ENCODE assay signal across 16 mouse cellular contexts in the genomic region with DNA sequence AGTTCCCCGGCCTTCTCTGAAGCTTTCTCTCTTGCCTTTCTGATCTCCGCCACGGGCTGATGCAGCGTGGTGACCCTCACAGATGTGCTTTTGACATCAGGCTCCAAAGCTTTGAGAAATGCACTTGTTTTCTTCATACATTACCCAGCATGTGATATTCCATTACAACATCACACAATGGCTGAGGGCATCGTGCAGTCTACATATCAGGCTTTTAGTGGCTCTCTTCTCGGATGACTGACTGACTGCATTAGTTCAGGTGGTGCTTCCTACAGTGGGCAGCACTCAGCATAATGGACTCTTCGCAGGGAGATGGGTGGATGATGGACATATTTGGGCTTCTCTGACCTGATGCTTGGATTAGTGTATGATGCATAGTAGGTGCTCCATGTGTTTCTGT. TPM values are rescaled to one million over a fixed set of nuclear protein-coding genes. Genes with fewer than 3 reads are reported as not detected.
DNase-seq lines count a peak whose midpoint lies in the region; ATAC-seq and TF ChIP-seq lines count a peak whose summit lies in the region.
"Had no signal": no experiment of that assay in that cellular context is flagged by ENCODE, and none has a peak within 500 bp of the region (broad histone marks: within the 10 kb centered on the region; RNA-seq: fewer than 3 reads in every experiment).

No protein-coding gene starts in this region.

- H3K27ac ChIP-seq in forebrain, postnatal 0 days (ENCODE audit: low read depth, low read length), result no peak overlapping the region
- H3K27ac ChIP-seq in forebrain, embryonic 14.5 days (ENCODE audit: low read depth, low read length), result no peak overlapping the region
- H3K27ac ChIP-seq in midbrain, embryonic 13.5 days, result no peak overlapping the region
- no peak overlapping the region for H3K27ac ChIP-seq in midbrain, postnatal 0 days (ENCODE audit: low read depth, low read length)
- H3K27ac ChIP-seq: embryonic facial prominence, embryonic 13.5 days; embryonic facial prominence, embryonic 15.5 days; forebrain, embryonic 10.5 days; forebrain, embryonic 12.5 days; forebrain, embryonic 15.5 days had no signal

- no peaks in the 10 kb centered on the region for H3K9me3 ChIP-seq in forebrain, postnatal 0 days (ENCODE audit: low read length)
- H3K9me3 ChIP-seq in forebrain, embryonic 14.5 days (replicated peaks; ENCODE audit: control insufficient read depth, low read length), result no peaks in the 10 kb centered on the region
- no peaks in the 10 kb centered on the region for H3K9me3 ChIP-seq in midbrain, embryonic 13.5 days
- H3K9me3 ChIP-seq in midbrain, postnatal 0 days (ENCODE audit: low read length), result no peaks in the 10 kb centered on the region
- H3K9me3 ChIP-seq: embryonic facial prominence, embryonic 13.5 days; embryonic facial prominence, embryonic 15.5 days; forebrain, embryonic 10.5 days; forebrain, embryonic 12.5 days; forebrain, embryonic 15.5 days had no signal

- no peak for TF ChIP-seq CTCF in forebrain, postnatal 0 days (IDR thresholded peaks at IDR 0.05; ENCODE audit: low read depth)
- TF ChIP-seq CTCF in midbrain, postnatal 0 days (IDR thresholded peaks at IDR 0.05), result no peak

- H3K27me3 ChIP-seq in forebrain, postnatal 0 days (ENCODE audit: insufficient read depth, low read length), result no peaks in the 10 kb centered on the region
- H3K27me3 ChIP-seq in forebrain, embryonic 14.5 days (replicated peaks; ENCODE audit: control insufficient read depth, insufficient read depth, low read length), result no peaks in the 10 kb centered on the region
- H3K27me3 ChIP-seq in midbrain, embryonic 13.5 days, result no peaks in the 10 kb centered on the region
- H3K27me3 ChIP-seq in midbrain, postnatal 0 days (ENCODE audit: insufficient read depth, low read length), result no peaks in the 10 kb centered on the region
- H3K27me3 ChIP-seq: embryonic facial prominence, embryonic 15.5 days; forebrain, embryonic 12.5 days; forebrain, embryonic 15.5 days had no signal

- ATAC-seq in forebrain, postnatal 0 days, result peak; percentile 56
- ATAC-seq in forebrain, embryonic 14.5 days, result no peak
- peak; percentile 43; the same call in 1 of the 2 replicates for ATAC-seq in midbrain, embryonic 13.5 days
- ATAC-seq in midbrain, postnatal 0 days (ENCODE audit: low FRiP score), result no peak
- ATAC-seq: forebrain, embryonic 15.5 days had no signal

- 89% methylated on average over 7 of the region's 7 CpGs for WGBS in forebrain, postnatal 0 days
- WGBS in forebrain, embryonic 14.5 days, result 88% methylated on average over 7 of the region's 7 CpGs
- 86% methylated on average over 7 of the region's 7 CpGs for WGBS in midbrain, embryonic 13.5 days
- whole genome bisulfite sequencing in midbrain, postnatal 0 days, result 90% methylated on average over 7 of the region's 7 CpGs

- no peak overlapping the region for H3K9ac ChIP-seq in forebrain, postnatal 0 days
- H3K9ac ChIP-seq in forebrain, embryonic 14.5 days (ENCODE audit: low read length), result no peak overlapping the region
- no peak overlapping the region for H3K9ac ChIP-seq in midbrain, embryonic 13.5 days (replicated peaks)
- no peak overlapping the region for H3K9ac ChIP-seq in midbrain, postnatal 0 days (replicated peaks; ENCODE audit: low read length, poor library complexity, severe bottlenecking)
- H3K9ac ChIP-seq: embryonic facial prominence, embryonic 13.5 days; embryonic facial prominence, embryonic 15.5 days; forebrain, embryonic 12.5 days; forebrain, embryonic 15.5 days had no signal

- H3K4me1 ChIP-seq in forebrain, postnatal 0 days (ENCODE audit: insufficient read depth), result no peaks in the 10 kb centered on the region
- H3K4me1 ChIP-seq in forebrain, embryonic 14.5 days (ENCODE audit: control insufficient read depth, insufficient read depth, low read length), result no peaks in the 10 kb centered on the region
- H3K4me1 ChIP-seq in midbrain, embryonic 13.5 days (replicated peaks), result peaks cover 5% of the 10 kb centered on the region
- no peaks in the 10 kb centered on the region for H3K4me1 ChIP-seq in midbrain, postnatal 0 days (ENCODE audit: insufficient read depth, low read length)
- H3K4me1 ChIP-seq: embryonic facial prominence, embryonic 13.5 days; embryonic facial prominence, embryonic 15.5 days; forebrain, embryonic 15.5 days had no signal

- H3K4me2 ChIP-seq in forebrain, postnatal 0 days (ENCODE audit: low read depth), result no peak overlapping the region
- H3K4me2 ChIP-seq in forebrain, embryonic 14.5 days (ENCODE audit: low read length), result no peak overlapping the region
- H3K4me2 ChIP-seq in midbrain, embryonic 13.5 days (replicated peaks), result no peak overlapping the region
- no peak overlapping the region for H3K4me2 ChIP-seq in midbrain, postnatal 0 days (ENCODE audit: low read depth, low read length, poor library complexity, severe bottlenecking)
- H3K4me2 ChIP-seq: embryonic facial prominence, embryonic 13.5 days; embryonic facial prominence, embryonic 15.5 days; forebrain, embryonic 12.5 days; forebrain, embryonic 15.5 days had no signal

- H3K36me3 ChIP-seq in forebrain, postnatal 0 days (ENCODE audit: insufficient read depth), result peaks cover 3% of the 10 kb centered on the region; the same call in 1 of the 2 replicates
- no peaks in the 10 kb centered on the region for H3K36me3 ChIP-seq in forebrain, embryonic 14.5 days (ENCODE audit: control insufficient read depth, insufficient read depth, low read length)
- peaks cover 7% of the 10 kb centered on the region for H3K36me3 ChIP-seq in midbrain, embryonic 13.5 days
- H3K36me3 ChIP-seq in midbrain, postnatal 0 days (ENCODE audit: insufficient read depth, low read length), result peaks cover 8% of the 10 kb centered on the region; the same call in 1 of the 2 replicates
- H3K36me3 ChIP-seq: embryonic facial prominence, embryonic 13.5 days; embryonic facial prominence, embryonic 15.5 days; forebrain, embryonic 12.5 days; forebrain, embryonic 15.5 days had no signal

- no peak for DNase-seq in forebrain, postnatal 0 days
- DNase-seq in forebrain, embryonic 14.5 days (ENCODE audit: low spot score), result no peak
- no peak for DNase-seq in midbrain, postnatal 0 days (ENCODE audit: low spot score)
- DNase-seq in retina, postnatal 1 day, result peak; percentile 50
- DNase-seq in urinary bladder, postnatal 25 days (ENCODE audit: low spot score), result no peak
- DNase-seq: adrenal gland, adult 2 months; adrenal gland, postnatal 10 days; adrenal gland, postnatal 25 days; embryo, embryonic 11 days had no signal

- no peak overlapping the region for H3K4me3 ChIP-seq in forebrain, postnatal 0 days (ENCODE audit: low read depth, low read length)
- no peak overlapping the region for H3K4me3 ChIP-seq in forebrain, embryonic 14.5 days (ENCODE audit: low read depth, low read length)
- no peak overlapping the region for H3K4me3 ChIP-seq in midbrain, embryonic 13.5 days (replicated peaks)
- no peak overlapping the region for H3K4me3 ChIP-seq in midbrain, postnatal 0 days (ENCODE audit: low read depth, low read length)
- H3K4me3 ChIP-seq: embryonic facial prominence, embryonic 13.5 days; embryonic facial prominence, embryonic 15.5 days; erythroblast, embryonic 14.5 days; forebrain, embryonic 10.5 days; forebrain, embryonic 12.5 days; forebrain, embryonic 15.5 days had no signal

RNA-seq across cellular contexts. Expression of a gene that starts 37.8 kb away (rescaled TPM):
- 29.2 and 31.1 TPM in 2 replicates for total RNA-seq in forebrain, postnatal 0 days (2014; rRNA removed)
- polyA plus RNA-seq in forebrain, postnatal 0 days (2015; fragmentation: Nextera tagmentation; extraction: Ambion mirVana), result 5.3 and 8.6 TPM in 2 replicates
- 3.2 and 6.0 TPM in 2 replicates for polyA plus RNA-seq in forebrain, embryonic 14.5 days (2014; fragmentation: Nextera tagmentation; extraction: Ambion mirVana)
- 18.6 and 19.0 TPM in 2 replicates for polyA plus RNA-seq in midbrain, embryonic 13.5 days (2015; fragmentation: Nextera tagmentation; extraction: Ambion mirVana)
- 67.0 and 134 TPM in 2 replicates for total RNA-seq in midbrain, postnatal 0 days (2014; rRNA removed)
- 10.0 and 15.4 TPM in 2 replicates for polyA plus RNA-seq in midbrain, postnatal 0 days (2015; fragmentation: Nextera tagmentation; extraction: Ambion mirVana)

Comparison
In these comparisons a context has a peak if more than half of its experiments do, and no peak if none do; other contexts are left out.
1. ATAC-seq: peak in forebrain, postnatal 0 days (single experiment) and midbrain, embryonic 13.5 days (single experiment); none in forebrain, embryonic 14.5 days (single experiment) and midbrain, postnatal 0 days (single experiment).